Mouse (Mus musculus) G1E (cell line): ENCODE measurements around the gene Gpr153. TPM values are rescaled to one million over a fixed set of nuclear protein-coding genes. Genes with fewer than 3 reads are reported as not detected.

Source experiments
- ATAC-seq: 2 replicates; pipeline ENCODE4 v1.8.0; 2016; ENCODE audit warnings: mild to moderate bottlenecking; ENCODE audit not compliant: insufficient number of reproducible peaks, poor library complexity, low FRiP score, severe bottlenecking; ENCODE audit errors: extremely low read depth
- DNase-seq: peaks from one replicate; pipeline ENCODE4 v3.0.0; 2012; ENCODE audit warnings: low spot score
- H3K27me3 ChIP-seq: 2 replicates; pipeline ENCODE4 v1.6.1; 2012; ENCODE audit warnings: mild to moderate bottlenecking, low read length, inconsistent platforms; ENCODE audit not compliant: insufficient read depth
- H3K36me3 ChIP-seq: replicated peaks from 2 replicates; pipeline ENCODE3; 2012; ENCODE audit warnings: mild to moderate bottlenecking, inconsistent platforms
- H3K4me1 ChIP-seq: 2 replicates; pipeline ENCODE4 v1.6.1; 2012; ENCODE audit warnings: low read depth, low read length, inconsistent platforms, mixed read lengths; ENCODE audit not compliant: insufficient read depth
- H3K4me3 ChIP-seq: 2 replicates; pipeline ENCODE4 v1.5.1; 2012; ENCODE audit warnings: low read depth, mild to moderate bottlenecking, inconsistent platforms, low read length, moderate library complexity, mixed read lengths
- H3K9me3 ChIP-seq: replicated peaks from 2 replicates; pipeline ENCODE4 v1.6.1; 2012; ENCODE audit warnings: inconsistent platforms
- CTCF ChIP-seq: IDR thresholded peaks from 2 replicates; pipeline ENCODE4 v1.5.1; 2012; ENCODE audit warnings: low read depth, low read length, inconsistent platforms, mixed read lengths
- GATA1 ChIP-seq: IDR thresholded peaks from 2 replicates; pipeline ENCODE4 v1.6.1; 2012; ENCODE audit warnings: borderline replicate concordance, low read length, inconsistent platforms, mixed read lengths
- GATA2 ChIP-seq: IDR thresholded peaks from 2 replicates; pipeline ENCODE4 v1.6.1; 2012; ENCODE audit warnings: low read depth, low read length, inconsistent platforms, borderline replicate concordance
- POLR2AphosphoS5 ChIP-seq: IDR thresholded peaks from 2 replicates; pipeline ENCODE4 v1.6.1; 2012; ENCODE audit warnings: low read depth, low read length, inconsistent platforms; ENCODE audit not compliant: insufficient replicate concordance
- TAL1 ChIP-seq: conservative IDR thresholded peaks from 2 replicates; pipeline ENCODE4 v1.6.1; 2012; ENCODE audit warnings: low read depth, low read length, inconsistent platforms, mixed read lengths
- polyA plus RNA-seq: library from polyadenylated mRNA; stranded (reverse); fragments of >175 nt; gene quantifications from 2 replicates; pipeline ENCODE4 v1.2.3, GENCODE M21; 2012
- total RNA-seq, 2 experiments: library from RNA; stranded (forward) in 1 of 2; stranded (reverse) in 1 of 2; fragments of 200-1000 nt in 1 of 2; fragments of >200 nt in 1 of 2; fragmentation: Nextera tagmentation in 1 of 2; gene quantifications; 2 replicates each; pipeline ENCODE4 v1.2.3; 2014 to 2017

The Gpr153 gene
- total and polyA plus RNA-seq, 3 experiments = 0.05 to 0.09 TPM; not detected in 1

GRCm38 (mm10) chr4:152283186-152283950, 9.3 kb downstream of the Gpr153 start:
- no peak for ATAC-seq
- Histone ChIP-seq H3K9me3 (peaks cover 34% of the 10 kb centered on the region), H3K27me3 (peaks cover 6% of the 10 kb centered on the region; the same call in 1 of the 2 replicates), H3K36me3 (no peaks in the 10 kb centered on the region), H3K4me3 (no peak overlapping the region; the same call in 1 of the 2 replicates), H3K4me1 (no peaks in the 10 kb centered on the region)
- DNase-seq = no peak
- no peak for TF ChIP-seq GATA1
- TF ChIP-seq TAL1 = no peak
- TF ChIP-seq GATA2 = no peak
- no peak for TF ChIP-seq CTCF
- no peak for TF ChIP-seq POLR2AphosphoS5

- Histone ChIP-seq H3K36me3 (no peaks in the 10 kb centered on the region), H3K4me3 (no peak overlapping the region), H3K27me3 (peaks cover 4% of the 10 kb centered on the region; the same call in 1 of the 2 replicates), H3K4me1 (no peaks in the 10 kb centered on the region), H3K9me3 (peaks cover 32% of the 10 kb centered on the region)
- no peak for DNase-seq
- ATAC-seq = no peak
- TF ChIP-seq TAL1 (no peak), POLR2AphosphoS5 (no peak), GATA1 (no peak), CTCF (no peak), GATA2 (no peak)
These were observed 11.5 kb downstream of the Gpr153 start for GRCm38 (mm10) chr4:152285505-152285904.

- H3K27me3 ChIP-seq = peaks cover 4% of the 10 kb centered on the region; the same call in 1 of the 2 replicates
These were observed 12.2 kb downstream of the Gpr153 start for GRCm38 (mm10) chr4:152286183-152286582.

GRCm38 (mm10) chr4:152286887-152287286, 12.9 kb downstream of the Gpr153 start:
- no peak for TF ChIP-seq TAL1
- no peak for TF ChIP-seq CTCF
- TF ChIP-seq GATA2 = no peak
- no peak for TF ChIP-seq POLR2AphosphoS5
- no peak for TF ChIP-seq GATA1
- peaks cover 27% of the 10 kb centered on the region for H3K9me3 ChIP-seq
- DNase-seq = no peak
- H3K4me3 ChIP-seq = no peak overlapping the region
- no peaks in the 10 kb centered on the region for H3K36me3 ChIP-seq
- H3K27me3 ChIP-seq = no peaks in the 10 kb centered on the region
- ATAC-seq = no peak
- no peaks in the 10 kb centered on the region for H3K4me1 ChIP-seq

More at GRCm38 (mm10) chr4:152286183-152286582, 12.2 kb downstream of the Gpr153 start:
- H3K4me1 ChIP-seq = no peaks in the 10 kb centered on the region
- ATAC-seq (no peak), DNase-seq (no peak)
- peaks cover 32% of the 10 kb centered on the region for H3K9me3 ChIP-seq
- H3K4me3 ChIP-seq = no peak overlapping the region
- no peaks in the 10 kb centered on the region for H3K36me3 ChIP-seq
- TF ChIP-seq TAL1 = no peak
- TF ChIP-seq CTCF = no peak
- TF ChIP-seq GATA2 = no peak
- no peak for TF ChIP-seq POLR2AphosphoS5
- no peak for TF ChIP-seq GATA1

- Histone ChIP-seq H3K4me3 (no peak overlapping the region), H3K4me1 (no peaks in the 10 kb centered on the region), H3K9me3 (peaks cover 23% of the 10 kb centered on the region), H3K27me3 (no peaks in the 10 kb centered on the region), H3K36me3 (no peaks in the 10 kb centered on the region)
- TF ChIP-seq POLR2AphosphoS5 (no peak), CTCF (no peak), TAL1 (no peak), GATA1 (no peak), GATA2 (no peak)
- DNase-seq (no peak), ATAC-seq (no peak)
These were observed 13.5 kb downstream of the Gpr153 start for GRCm38 (mm10) chr4:152287317-152288120.

GRCm38 (mm10) chr4:152288398-152288945, 14.4 kb downstream of the Gpr153 start:
- Histone ChIP-seq H3K4me1 (no peaks in the 10 kb centered on the region), H3K27me3 (peaks cover 2% of the 10 kb centered on the region; the same call in 1 of the 2 replicates), H3K9me3 (peaks cover 14% of the 10 kb centered on the region), H3K4me3 (no peak overlapping the region), H3K36me3 (no peaks in the 10 kb centered on the region)
- TF ChIP-seq GATA2 (no peak), POLR2AphosphoS5 (no peak), TAL1 (no peak), CTCF (no peak), GATA1 (no peak)
- DNase-seq (no peak), ATAC-seq (no peak)
